Mouse (Mus musculus): ENCODE results near the gene Gm20517.
"Not testable (repeated sequence)": the region's sequence is repeated elsewhere in the genome, so short reads cannot be mapped to it uniquely, and the experiment has no call there.

Gm20517 gene

DNA sequence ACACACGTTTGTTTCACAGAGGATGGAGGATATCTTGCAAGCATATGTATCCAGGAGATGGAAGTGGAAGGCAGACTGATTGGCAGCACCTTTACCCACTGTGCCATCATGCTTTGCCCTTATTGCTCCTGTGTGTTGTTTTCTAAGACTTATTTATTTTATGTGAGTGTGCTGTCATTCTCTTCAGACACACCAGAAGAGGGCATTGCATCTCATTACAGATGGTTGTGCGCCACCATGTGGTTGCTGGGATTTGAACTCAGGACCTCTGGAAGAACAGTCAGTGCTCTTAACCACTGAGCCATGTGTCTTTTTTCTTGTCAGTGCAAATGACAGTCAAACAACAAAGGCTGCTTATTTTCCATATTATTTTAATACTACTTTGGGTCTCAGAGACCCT is 16.4 kb downstream of the Gm20517 start:
- no peak for DNase-seq (ENCODE audit: low spot score)

DNA sequence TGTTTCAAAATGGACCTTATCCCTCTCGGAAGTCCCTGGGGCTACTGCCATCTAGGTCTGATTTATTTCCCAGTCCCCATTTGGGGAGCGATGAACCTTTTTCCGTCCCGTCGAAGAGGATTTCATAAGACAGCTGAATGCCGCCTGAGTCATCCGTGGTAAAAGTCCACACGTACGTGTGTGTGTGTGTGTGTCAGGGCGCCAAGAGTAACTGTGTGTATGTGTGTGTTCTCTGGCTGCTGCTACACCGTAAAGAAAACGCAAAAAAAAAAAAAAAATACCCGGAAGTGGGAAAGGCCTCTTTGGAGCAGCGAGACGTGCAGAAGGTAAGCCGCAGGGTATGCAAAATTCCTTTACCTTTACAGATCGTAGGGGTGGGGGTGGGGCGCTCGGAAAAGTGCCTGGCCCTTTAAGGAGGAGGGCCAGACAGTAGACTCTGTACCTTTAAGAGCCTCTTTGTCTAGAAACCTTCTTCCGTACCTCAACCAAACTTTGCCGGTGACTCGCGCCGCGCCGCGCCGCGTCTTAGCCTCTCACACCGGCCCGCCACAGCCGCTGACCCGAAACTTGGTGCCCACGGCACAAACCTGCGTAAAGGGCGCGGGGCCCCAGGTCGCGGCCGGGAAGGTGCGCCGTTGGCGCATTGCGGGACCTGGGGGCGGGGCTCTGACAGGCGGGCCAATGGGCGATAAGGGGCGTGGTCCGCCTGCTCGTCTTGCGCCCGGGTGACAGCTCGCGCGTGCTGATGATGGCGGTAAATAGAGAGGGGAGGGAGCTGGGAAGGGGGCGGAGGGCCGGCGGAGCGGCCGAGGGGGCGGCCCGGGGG is 17.7 kb downstream of the Gm20517 start:
- DNase-seq (ENCODE audit: low spot score): peak; percentile 97

DNA sequence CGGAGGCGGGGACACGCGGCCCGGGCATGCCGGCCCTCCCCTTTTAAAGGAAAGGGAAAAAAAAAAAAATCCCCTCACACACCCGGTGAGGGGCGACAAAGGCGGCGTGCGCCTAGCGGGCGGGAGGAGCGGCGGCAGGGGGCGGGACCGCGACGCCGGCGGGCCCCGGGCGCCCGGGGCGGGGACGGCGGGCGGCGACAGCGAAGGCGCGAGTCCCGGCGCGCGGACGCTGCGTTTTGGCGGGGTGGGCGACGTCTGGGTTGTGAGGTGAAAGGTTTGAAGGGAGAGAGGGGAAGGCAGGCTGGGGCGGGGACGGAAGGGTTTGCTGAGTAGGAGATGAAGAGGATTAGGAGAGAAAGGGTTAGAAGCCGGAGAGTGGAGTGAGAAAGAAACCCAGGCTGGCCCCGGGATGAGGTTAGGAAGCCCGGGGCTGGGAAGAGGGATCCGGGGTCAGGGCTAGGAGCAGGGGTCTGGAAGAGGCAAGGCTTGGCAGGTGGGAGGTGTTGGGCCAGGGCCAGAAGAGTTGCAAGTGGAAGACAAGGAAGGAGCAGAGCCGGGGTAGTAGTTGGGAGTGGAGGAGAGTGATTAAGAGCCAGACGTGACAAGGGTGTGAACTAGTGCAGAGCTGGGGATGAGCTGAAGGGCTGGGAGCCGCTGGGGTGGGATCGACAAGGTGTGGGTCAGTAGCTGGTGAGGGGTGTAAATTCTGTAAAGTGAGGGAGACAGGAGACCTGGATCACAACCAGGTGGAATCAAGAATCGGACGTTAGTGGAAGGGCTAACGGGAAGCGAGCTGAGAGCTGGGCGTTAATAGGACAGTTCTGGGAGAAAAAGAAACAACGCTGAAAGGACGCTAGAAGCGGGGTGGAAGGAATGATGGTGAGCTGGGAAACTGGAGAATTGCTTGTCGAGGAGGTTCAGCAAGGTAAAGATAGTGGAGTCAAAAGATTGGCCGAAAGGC is 18.6 kb downstream of the Gm20517 start:
- peak; percentile 74 for DNase-seq (ENCODE audit: low spot score)

GRCm38 (mm10) chr17:47630678-47631065 is 19.3 kb downstream of the Gm20517 start, which contains the start of gene Usp49:
Usp49 (plus strand) TSS chr17:47630690.
- DNase-seq (ENCODE audit: low spot score): no peak

DNA sequence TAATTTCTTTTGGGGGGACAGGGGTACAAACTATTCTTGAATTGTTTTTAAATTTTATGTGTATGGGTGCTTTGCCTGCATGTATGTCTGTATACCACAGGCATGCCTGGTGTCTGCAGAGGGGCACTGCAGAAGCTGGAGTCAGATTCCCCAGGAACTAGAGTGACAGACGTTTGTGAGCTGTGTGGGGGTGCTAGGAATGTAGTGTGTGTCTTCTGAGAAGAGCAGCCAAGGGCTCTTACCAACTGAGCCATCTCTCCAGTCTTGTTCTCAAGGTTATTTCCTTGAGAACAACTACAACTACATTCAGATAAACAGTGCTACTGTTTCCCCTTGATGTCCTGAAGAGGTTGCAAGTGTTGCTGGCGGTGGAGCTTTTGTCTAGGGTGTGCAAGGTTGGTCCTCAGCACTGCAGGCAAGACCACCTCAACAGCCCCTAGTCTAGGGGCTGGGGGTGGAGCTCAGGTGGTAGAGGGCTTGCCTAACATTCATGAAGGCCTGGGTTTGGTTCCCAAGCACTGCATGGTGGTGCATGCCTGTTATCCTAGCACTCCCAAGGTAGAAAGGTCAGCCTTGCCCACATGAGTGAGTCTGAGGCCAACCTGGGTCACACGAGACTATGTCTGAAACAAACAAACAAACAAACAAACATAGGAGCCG is 20.9 kb downstream of the Gm20517 start:
- DNase-seq (ENCODE audit: low spot score): no peak

DNA sequence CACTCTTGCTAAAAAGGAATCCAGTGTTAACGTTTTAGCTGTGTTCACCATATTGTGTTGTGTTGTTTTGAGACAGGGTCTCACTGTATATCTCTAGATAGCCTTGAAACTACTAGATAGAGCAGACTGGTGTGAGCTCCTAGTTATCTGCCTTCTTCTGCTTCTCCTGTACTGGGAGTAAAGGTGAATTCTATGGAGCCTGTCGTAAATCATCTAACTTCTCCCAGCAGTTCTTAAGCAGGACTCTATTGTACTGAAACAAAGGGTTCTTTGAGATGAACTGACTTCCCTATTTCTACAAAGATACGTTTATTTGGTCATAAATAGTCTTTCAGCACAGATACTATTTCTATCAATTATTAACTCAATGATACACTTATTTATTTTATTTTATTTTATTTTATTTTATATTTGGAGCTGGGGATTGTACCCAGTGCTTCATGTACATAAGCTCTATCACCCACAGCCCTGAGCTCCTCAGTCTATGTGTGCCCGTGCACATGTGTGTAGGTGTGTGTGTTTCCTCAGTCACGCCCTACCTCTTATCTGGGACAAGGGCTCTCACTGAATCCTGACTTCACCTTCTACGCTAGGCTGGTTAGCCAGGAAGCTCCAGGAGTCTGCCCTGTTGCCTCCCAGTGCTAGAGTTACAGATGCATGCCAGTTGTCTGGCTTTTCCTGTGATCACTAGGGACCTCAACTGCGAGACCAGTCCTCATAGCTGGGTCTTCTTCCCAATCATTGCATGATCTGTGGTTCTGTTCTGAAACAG is 22.8 kb downstream of the Gm20517 start:
- no peak for DNase-seq (ENCODE audit: low spot score)

GRCm38 (mm10) chr17:47642992-47643391 is 31.6 kb downstream of the Gm20517 start:
- no peak for DNase-seq (ENCODE audit: low spot score)

- DNase-seq (ENCODE audit: low spot score): no peak
Observed at GRCm38 (mm10) chr17:47646683-47647082, 35.3 kb downstream of the Gm20517 start.

- DNase-seq (ENCODE audit: low spot score): no peak
Observed at GRCm38 (mm10) chr17:47648966-47649365, 37.6 kb downstream of the Gm20517 start.

DNA sequence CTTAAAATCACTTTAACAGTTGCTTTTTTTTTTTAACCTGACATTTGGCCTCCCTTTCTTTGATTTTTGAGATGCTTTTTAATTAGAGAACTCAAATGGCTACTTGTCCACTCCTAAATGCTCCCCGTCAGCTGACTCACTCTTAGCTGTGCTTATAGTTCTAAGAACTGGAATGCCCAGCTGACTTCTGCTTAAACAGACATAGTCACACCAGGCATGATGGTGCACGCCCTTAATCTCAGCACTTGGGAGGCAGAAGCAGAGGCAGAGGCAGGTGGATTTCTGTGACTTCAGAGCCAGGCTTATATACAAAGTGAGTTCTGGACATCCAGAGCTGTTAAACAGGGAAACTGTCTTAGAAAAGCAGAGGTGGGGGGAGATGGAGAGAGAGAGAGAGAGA is 40.6 kb downstream of the Gm20517 start:
- no peak for DNase-seq (ENCODE audit: low spot score)

DNA sequence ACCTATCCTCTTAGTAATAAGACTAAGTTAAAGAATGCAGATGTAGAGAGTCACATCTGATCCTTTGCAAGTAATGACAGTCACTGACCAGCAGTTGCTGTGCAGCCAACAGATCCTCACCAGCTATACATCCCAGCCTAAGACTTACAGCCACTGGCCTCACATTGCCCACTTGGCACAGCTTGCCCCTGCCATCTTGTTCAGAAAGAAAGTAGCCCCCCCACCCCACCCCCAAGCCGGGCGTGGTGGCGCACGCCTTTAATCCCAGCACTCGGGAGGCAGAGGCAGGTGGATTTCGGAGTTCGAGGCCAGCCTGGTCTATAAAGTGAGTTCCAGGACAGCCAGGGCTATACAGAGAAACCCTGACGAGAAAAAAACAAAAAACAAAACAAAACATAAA is 43.0 kb downstream of the Gm20517 start:
- DNase-seq (ENCODE audit: low spot score): not testable (repeated sequence)

GRCm38 (mm10) chr17:47655697-47656096 is 44.3 kb downstream of the Gm20517 start:
- DNase-seq (ENCODE audit: low spot score): no peak

- no peak for DNase-seq (ENCODE audit: low spot score)
Observed at GRCm38 (mm10) chr17:47657901-47658300, 46.5 kb downstream of the Gm20517 start.

- DNase-seq (ENCODE audit: low spot score): no peak
Observed at GRCm38 (mm10) chr17:47658741-47659243, 47.4 kb downstream of the Gm20517 start.

DNA sequence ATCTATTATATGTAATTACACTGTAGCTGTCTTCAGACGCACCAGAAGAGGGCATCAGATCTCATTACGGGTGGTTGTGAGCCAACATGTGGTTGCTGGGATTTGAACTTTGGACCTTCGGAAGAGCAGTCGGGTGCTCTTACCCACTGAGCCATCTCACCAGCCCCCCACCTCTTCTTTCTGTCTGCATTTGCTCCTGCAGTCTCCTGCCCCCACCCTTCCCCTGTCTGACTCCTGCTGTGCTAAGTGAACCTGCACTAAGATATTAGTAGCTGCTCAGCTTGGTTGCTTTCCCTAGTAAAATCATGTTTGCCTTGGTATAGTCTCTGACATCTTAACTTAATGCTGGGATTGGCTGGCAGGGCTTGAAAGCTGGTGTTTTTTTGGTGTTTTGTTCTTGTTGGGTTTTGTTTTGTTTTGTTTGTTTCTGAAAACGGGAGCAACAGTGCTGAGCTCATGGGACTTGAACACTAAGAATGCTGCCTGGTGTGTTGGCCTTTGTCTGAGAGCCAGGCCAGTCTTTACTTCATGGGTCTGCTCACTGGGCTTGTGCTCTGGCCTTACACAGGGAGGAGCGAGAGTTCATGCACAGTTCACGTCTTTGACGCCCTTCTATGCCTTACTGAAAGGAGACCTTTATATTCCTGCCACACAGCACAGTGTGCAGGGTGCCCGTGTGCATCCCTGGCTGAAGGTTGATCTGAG is 51.8 kb downstream of the Gm20517 start:
- no peak for DNase-seq (ENCODE audit: low spot score)

DNA sequence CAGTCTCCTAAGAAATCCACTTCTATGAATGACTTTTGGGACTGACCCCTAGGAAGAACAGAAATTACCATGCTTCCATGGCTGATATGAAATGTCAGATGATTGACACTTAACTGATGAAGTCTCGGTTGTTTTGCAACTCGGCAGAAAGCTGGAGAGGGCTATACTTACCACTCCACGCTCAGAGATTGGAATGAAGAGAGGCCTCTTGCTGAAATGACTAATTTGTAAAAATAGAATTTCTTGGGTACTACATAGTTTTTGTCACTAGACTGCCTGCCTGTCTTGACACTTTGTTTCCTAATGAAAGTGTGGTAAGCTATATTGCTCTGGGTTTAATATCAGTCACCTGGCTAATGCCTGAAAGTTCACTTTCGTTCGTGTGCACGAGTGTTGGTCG is 53.1 kb downstream of the Gm20517 start:
- no peak for DNase-seq (ENCODE audit: low spot score)

DNA sequence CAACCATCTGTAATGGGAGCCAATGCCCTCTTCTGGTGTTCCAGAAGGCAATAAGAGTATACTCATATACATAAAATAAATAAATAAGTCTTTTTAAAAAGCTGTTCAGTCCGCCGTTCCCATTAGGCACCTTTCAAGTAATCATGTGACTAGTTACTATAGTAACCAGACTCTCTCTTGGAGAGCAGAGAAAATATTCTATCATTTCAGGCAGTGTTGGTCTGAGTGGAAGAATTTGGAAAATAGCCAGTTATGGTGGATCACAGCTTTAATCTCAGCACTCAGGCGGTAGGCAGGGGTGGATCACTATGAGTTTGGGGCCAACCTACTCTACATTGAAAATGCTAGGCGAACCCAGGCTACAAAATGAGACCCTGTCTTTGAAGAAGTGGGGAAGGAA is 57.8 kb downstream of the Gm20517 start:
- DNase-seq (ENCODE audit: low spot score): no peak

- no peak for DNase-seq (ENCODE audit: low spot score)
Observed at GRCm38 (mm10) chr17:47671988-47672310, 60.6 kb downstream of the Gm20517 start.

GRCm38 (mm10) chr17:47672311-47673111 is 61.1 kb downstream of the Gm20517 start:
- DNase-seq (ENCODE audit: low spot score): peak; percentile 65

- DNase-seq (ENCODE audit: low spot score): no peak
Observed at GRCm38 (mm10) chr17:47676581-47676980, 65.2 kb downstream of the Gm20517 start.
